ENCODE assay signal across 8 mouse cellular contexts in the genomic region with DNA sequence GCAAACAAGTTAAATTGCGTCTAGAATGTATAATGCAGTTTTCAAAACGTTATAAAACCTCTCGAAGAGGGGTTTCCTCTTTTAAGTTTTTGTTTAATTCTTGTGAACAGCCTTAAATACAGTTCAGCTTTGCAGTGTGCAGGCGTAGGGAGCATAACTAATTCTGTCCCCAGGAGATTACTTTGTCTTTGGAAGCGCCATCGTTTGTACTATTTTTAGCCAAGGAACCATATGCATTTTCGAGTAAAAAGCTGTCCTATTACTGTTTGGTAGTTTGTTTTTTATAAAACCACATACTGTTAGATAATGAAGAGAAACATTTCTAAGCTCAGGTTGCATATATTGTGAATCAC.
DNase-seq lines count a peak whose midpoint lies in the region; ATAC-seq and TF ChIP-seq lines count a peak whose summit lies in the region.

No protein-coding gene starts in this region.

- H3K4me2 ChIP-seq in hindbrain, embryonic 11.5 days (replicated peaks; ENCODE audit: low read depth, low read length) = no peak overlapping the region
- peak overlapping the region; percentile 47 for H3K4me2 ChIP-seq in embryonic facial prominence, embryonic 12.5 days (replicated peaks)
- H3K4me2 ChIP-seq in hindbrain, postnatal 0 days (ENCODE audit: low read depth, low read length) = peak overlapping the region; percentile 50
- peak overlapping the region; percentile 48 for H3K4me2 ChIP-seq in midbrain, embryonic 14.5 days (ENCODE audit: low read length)

- H3K9ac ChIP-seq in hindbrain, embryonic 11.5 days (ENCODE audit: low read depth, low read length) = no peak overlapping the region
- no peak overlapping the region for H3K9ac ChIP-seq in embryonic facial prominence, embryonic 12.5 days
- H3K9ac ChIP-seq in hindbrain, postnatal 0 days (replicated peaks; ENCODE audit: low read length) = no peak overlapping the region
- H3K9ac ChIP-seq in midbrain, embryonic 14.5 days (replicated peaks; ENCODE audit: low read length) = peak overlapping the region; percentile 2; the same call in 1 of the 2 replicates

- peak overlapping the region; percentile 43 for H3K4me3 ChIP-seq in hindbrain, embryonic 10.5 days
- no peak overlapping the region for H3K4me3 ChIP-seq in hindbrain, embryonic 11.5 days (ENCODE audit: low read depth, low read length)
- 0 out of 2 replicates have a peak overlapping the region, but pooled peaks have one; percentile 14 for H3K4me3 ChIP-seq in embryonic facial prominence, embryonic 12.5 days
- H3K4me3 ChIP-seq in hindbrain, postnatal 0 days (ENCODE audit: low read length) = no peak overlapping the region
- H3K4me3 ChIP-seq in midbrain, embryonic 14.5 days (replicated peaks; ENCODE audit: low read depth, low read length) = peak overlapping the region; percentile 9; the same call in 1 of the 2 replicates

- DNase-seq in hindbrain, embryonic 10.5 days (ENCODE audit: low spot score) = no peak
- DNase-seq in hindbrain, embryonic 11.5 days (ENCODE audit: low spot score) = no peak
- DNase-seq in hindbrain, postnatal 0 days (ENCODE audit: low spot score) = peak; percentile 15
- peak; percentile 49 for DNase-seq in midbrain, embryonic 14.5 days
- no peak for DNase-seq in B cell, adult 2 months
- DNase-seq in thymus, postnatal 4 days = no peak
- DNase-seq in spleen, postnatal 10 days (ENCODE audit: low spot score in 2 of 2) = no peak

- no peak for ATAC-seq in hindbrain, embryonic 11.5 days (ENCODE audit: low FRiP score)
- ATAC-seq in embryonic facial prominence, embryonic 12.5 days (ENCODE audit: insufficient number of reproducible peaks, insufficient read depth, low FRiP score, low TSS enrichment) = no peak
- no peak for ATAC-seq in hindbrain, postnatal 0 days
- no peak for ATAC-seq in midbrain, embryonic 14.5 days (ENCODE audit: low FRiP score, low TSS enrichment)

- no peaks in the 10 kb centered on the region for H3K36me3 ChIP-seq in hindbrain, embryonic 10.5 days
- no peaks in the 10 kb centered on the region for H3K36me3 ChIP-seq in hindbrain, embryonic 11.5 days (ENCODE audit: control insufficient read depth, insufficient read depth, low read length)
- H3K36me3 ChIP-seq in embryonic facial prominence, embryonic 12.5 days = no peaks in the 10 kb centered on the region
- no peaks in the 10 kb centered on the region for H3K36me3 ChIP-seq in hindbrain, postnatal 0 days (ENCODE audit: insufficient read depth, low read length)
- H3K36me3 ChIP-seq in midbrain, embryonic 14.5 days (ENCODE audit: control insufficient read depth, insufficient read depth, low read length) = no peaks in the 10 kb centered on the region

- peak overlapping the region; percentile 79 for H3K27ac ChIP-seq in hindbrain, embryonic 10.5 days
- H3K27ac ChIP-seq in hindbrain, embryonic 11.5 days (ENCODE audit: low read depth, low read length) = no peak overlapping the region
- peak overlapping the region; percentile 46; the same call in 1 of the 2 replicates for H3K27ac ChIP-seq in embryonic facial prominence, embryonic 12.5 days
- H3K27ac ChIP-seq in hindbrain, postnatal 0 days = no peak overlapping the region
- H3K27ac ChIP-seq in midbrain, embryonic 14.5 days (replicated peaks; ENCODE audit: low read depth, low read length) = no peak overlapping the region

- no peak for TF ChIP-seq CTCF in hindbrain, postnatal 0 days (IDR thresholded peaks at IDR 0.05; ENCODE audit: low read depth)

- WGBS in hindbrain, embryonic 10.5 days = 38% methylated on average over 7 of the region's 7 CpGs
- 37% methylated on average over 7 of the region's 7 CpGs for WGBS in hindbrain, embryonic 11.5 days
- WGBS in embryonic facial prominence, embryonic 12.5 days = 18% methylated on average over 7 of the region's 7 CpGs
- WGBS in hindbrain, postnatal 0 days = 7% methylated on average over 7 of the region's 7 CpGs
- 12% methylated on average over 7 of the region's 7 CpGs for WGBS in midbrain, embryonic 14.5 days

- H3K9me3 ChIP-seq in hindbrain, embryonic 10.5 days = no peaks in the 10 kb centered on the region
- H3K9me3 ChIP-seq in hindbrain, embryonic 11.5 days (ENCODE audit: control insufficient read depth, low read length) = no peaks in the 10 kb centered on the region
- H3K9me3 ChIP-seq in embryonic facial prominence, embryonic 12.5 days = no peaks in the 10 kb centered on the region
- no peaks in the 10 kb centered on the region for H3K9me3 ChIP-seq in hindbrain, postnatal 0 days (ENCODE audit: low read length)
- no peaks in the 10 kb centered on the region for H3K9me3 ChIP-seq in midbrain, embryonic 14.5 days (ENCODE audit: control insufficient read depth, low read length)

- peaks cover 13% of the 10 kb centered on the region for H3K4me1 ChIP-seq in hindbrain, embryonic 10.5 days (replicated peaks)
- no peaks in the 10 kb centered on the region for H3K4me1 ChIP-seq in hindbrain, embryonic 11.5 days (replicated peaks; ENCODE audit: control insufficient read depth, insufficient read depth, low read length)
- peaks cover 9% of the 10 kb centered on the region for H3K4me1 ChIP-seq in embryonic facial prominence, embryonic 12.5 days
- peaks cover 4% of the 10 kb centered on the region; the same call in 1 of the 2 replicates for H3K4me1 ChIP-seq in hindbrain, postnatal 0 days (ENCODE audit: insufficient read depth, low read length)
- H3K4me1 ChIP-seq in midbrain, embryonic 14.5 days (ENCODE audit: control insufficient read depth, insufficient read depth, low read length) = peaks cover 9% of the 10 kb centered on the region

- no peaks in the 10 kb centered on the region; the same call in 1 of the 2 replicates for H3K27me3 ChIP-seq in hindbrain, embryonic 10.5 days (ENCODE audit: insufficient read depth, poor library complexity, severe bottlenecking)
- no peaks in the 10 kb centered on the region for H3K27me3 ChIP-seq in hindbrain, embryonic 11.5 days (ENCODE audit: control insufficient read depth, insufficient read depth, low read length)
- H3K27me3 ChIP-seq in embryonic facial prominence, embryonic 12.5 days = no peaks in the 10 kb centered on the region
- no peaks in the 10 kb centered on the region for H3K27me3 ChIP-seq in hindbrain, postnatal 0 days (ENCODE audit: insufficient read depth, low read length)
- no peaks in the 10 kb centered on the region for H3K27me3 ChIP-seq in midbrain, embryonic 14.5 days (ENCODE audit: control insufficient read depth, insufficient read depth, low read length)

Comparison
In these comparisons a context has a peak if more than half of its experiments do, and no peak if none do; other contexts are left out.
1. DNase-seq: peak in hindbrain, postnatal 0 days (single experiment) and midbrain, embryonic 14.5 days (single experiment); none in hindbrain, embryonic 10.5 days (single experiment), hindbrain, embryonic 11.5 days (single experiment), B cell, adult 2 months (0 of 2), thymus, postnatal 4 days (single experiment) and spleen, postnatal 10 days (0 of 2).
2. H3K27ac ChIP-seq: peak in hindbrain, embryonic 10.5 days (single experiment) and embryonic facial prominence, embryonic 12.5 days (single experiment); none in hindbrain, embryonic 11.5 days (single experiment), hindbrain, postnatal 0 days (single experiment) and midbrain, embryonic 14.5 days (single experiment).
3. H3K4me3 ChIP-seq: peak in hindbrain, embryonic 10.5 days (single experiment), embryonic facial prominence, embryonic 12.5 days (single experiment) and midbrain, embryonic 14.5 days (single experiment); none in hindbrain, embryonic 11.5 days (single experiment) and hindbrain, postnatal 0 days (single experiment).